7 mouse cellular contexts compared by ENCODE assay signal in genomic region chr13:74770480-74770879, GRCm38 (mm10). TPM values are rescaled to one million over a fixed set of nuclear protein-coding genes. Genes with fewer than 3 reads are reported as not detected.
DNase-seq lines count a peak whose midpoint lies in the region; ATAC-seq lines count a peak whose summit lies in the region.

No protein-coding gene starts in this region.

- peak; percentile 99 for ATAC-seq in embryonic facial prominence, embryonic 12.5 days (ENCODE audit: insufficient number of reproducible peaks, insufficient read depth, low FRiP score, low TSS enrichment)
- ATAC-seq in limb, embryonic 11.5 days (ENCODE audit: insufficient number of reproducible peaks, low FRiP score, low TSS enrichment, low read depth) = peak; percentile 99
- peak; percentile 88 for ATAC-seq in midbrain, embryonic 14.5 days (ENCODE audit: low FRiP score, low TSS enrichment)

- no peaks in the 10 kb centered on the region for H3K36me3 ChIP-seq in embryonic facial prominence, embryonic 12.5 days
- no peaks in the 10 kb centered on the region for H3K36me3 ChIP-seq in limb, embryonic 11.5 days (ENCODE audit: control insufficient read depth, insufficient read depth, low read length)
- H3K36me3 ChIP-seq in midbrain, embryonic 14.5 days (ENCODE audit: control insufficient read depth, insufficient read depth, low read length) = no peaks in the 10 kb centered on the region

- no peaks in the 10 kb centered on the region for H3K9me3 ChIP-seq in embryonic facial prominence, embryonic 12.5 days
- no peaks in the 10 kb centered on the region for H3K9me3 ChIP-seq in limb, embryonic 11.5 days (ENCODE audit: control insufficient read depth, low read length)
- no peaks in the 10 kb centered on the region for H3K9me3 ChIP-seq in midbrain, embryonic 14.5 days (ENCODE audit: control insufficient read depth, low read length)

- peak overlapping the region; percentile 73 for H3K27ac ChIP-seq in embryonic facial prominence, embryonic 12.5 days
- H3K27ac ChIP-seq in limb, embryonic 11.5 days (replicated peaks; ENCODE audit: low read depth, low read length) = peak overlapping the region; percentile 30; the same call in 1 of the 2 replicates
- H3K27ac ChIP-seq in midbrain, embryonic 14.5 days (replicated peaks; ENCODE audit: low read depth, low read length) = no peak overlapping the region

- peak overlapping the region; percentile 63 for H3K4me2 ChIP-seq in embryonic facial prominence, embryonic 12.5 days (replicated peaks)
- H3K4me2 ChIP-seq in limb, embryonic 11.5 days (ENCODE audit: low read depth, severe bottlenecking) = peak overlapping the region; percentile 66
- peak overlapping the region; percentile 67 for H3K4me2 ChIP-seq in midbrain, embryonic 14.5 days (ENCODE audit: low read length)

- peak overlapping the region; percentile 49 for H3K9ac ChIP-seq in embryonic facial prominence, embryonic 12.5 days
- H3K9ac ChIP-seq in limb, embryonic 11.5 days (ENCODE audit: low read length) = peak overlapping the region; percentile 27; the same call in 1 of the 2 replicates
- peak overlapping the region; percentile 39 for H3K9ac ChIP-seq in midbrain, embryonic 14.5 days (replicated peaks; ENCODE audit: low read length)

- DNase-seq in adrenal gland, postnatal 25 days = peak; percentile 88
- peak; percentile 99 for DNase-seq in heart, adult 11 months
- DNase-seq in kidney, adult 18-20 months = peak; percentile 93
- DNase-seq in limb, embryonic 11.5 days (ENCODE audit: low spot score) = peak; percentile 93
- DNase-seq in midbrain, embryonic 14.5 days = peak; percentile 82
- peak; percentile 83 to 86 for DNase-seq in spleen, adult 18-20 months

- H3K4me3 ChIP-seq in embryonic facial prominence, embryonic 12.5 days = peak overlapping the region; percentile 46
- H3K4me3 ChIP-seq in limb, embryonic 11.5 days (ENCODE audit: low read depth, low read length) = peak overlapping the region; percentile 41
- peak overlapping the region; percentile 35 for H3K4me3 ChIP-seq in midbrain, embryonic 14.5 days (replicated peaks; ENCODE audit: low read depth, low read length)

- H3K4me1 ChIP-seq in embryonic facial prominence, embryonic 12.5 days = no peaks in the 10 kb centered on the region
- H3K4me1 ChIP-seq in limb, embryonic 11.5 days (ENCODE audit: control insufficient read depth, insufficient read depth, low read length) = no peaks in the 10 kb centered on the region
- H3K4me1 ChIP-seq in midbrain, embryonic 14.5 days (ENCODE audit: control insufficient read depth, insufficient read depth, low read length) = no peaks in the 10 kb centered on the region

- under 1% methylated on average over 21 of the region's 21 CpGs for WGBS in embryonic facial prominence, embryonic 12.5 days
- 0% methylated on average over 21 of the region's 21 CpGs for WGBS in limb, embryonic 11.5 days
- WGBS in midbrain, embryonic 14.5 days = under 1% methylated on average over 21 of the region's 21 CpGs

- H3K27me3 ChIP-seq in embryonic facial prominence, embryonic 12.5 days = no peaks in the 10 kb centered on the region
- no peaks in the 10 kb centered on the region for H3K27me3 ChIP-seq in limb, embryonic 11.5 days (ENCODE audit: control insufficient read depth, insufficient read depth, low read length)
- H3K27me3 ChIP-seq in midbrain, embryonic 14.5 days (ENCODE audit: control insufficient read depth, insufficient read depth, low read length) = no peaks in the 10 kb centered on the region

RNA-seq across cellular contexts. Expression of gene Cast, which starts 38.1 kb away (rescaled TPM):
- 52.2 and 66.2 TPM in 2 replicates for total RNA-seq in adrenal gland, postnatal 25 days (2021)
- polyA plus RNA-seq in embryonic facial prominence, embryonic 12.5 days (2016; fragmentation: Nextera tagmentation; extraction: Ambion mirVana) = 23.8 and 28.0 TPM in 2 replicates
- 20.3 and 23.4 TPM in 2 replicates for polyA plus RNA-seq in limb, embryonic 11.5 days (2014; fragmentation: Nextera tagmentation; extraction: Ambion mirVana)
- polyA plus RNA-seq in midbrain, embryonic 14.5 days (2014; fragmentation: Nextera tagmentation; extraction: Ambion mirVana) = 3.1 and 6.3 TPM in 2 replicates
